Mouse (Mus musculus): ENCODE data around the gene Samd9l. TPM values are rescaled to one million over a fixed set of nuclear protein-coding genes. Genes with fewer than 3 reads are reported as not detected.
"Not testable (repeated sequence)": the region's sequence is repeated elsewhere in the genome, so short reads cannot be mapped to it uniquely, and the experiment has no call there.

Gene Samd9l
- 3.8 and 4.5 TPM in 2 replicates for polyA plus RNA-seq (2015; fragmentation: Nextera tagmentation; extraction: Ambion mirVana)

DNA sequence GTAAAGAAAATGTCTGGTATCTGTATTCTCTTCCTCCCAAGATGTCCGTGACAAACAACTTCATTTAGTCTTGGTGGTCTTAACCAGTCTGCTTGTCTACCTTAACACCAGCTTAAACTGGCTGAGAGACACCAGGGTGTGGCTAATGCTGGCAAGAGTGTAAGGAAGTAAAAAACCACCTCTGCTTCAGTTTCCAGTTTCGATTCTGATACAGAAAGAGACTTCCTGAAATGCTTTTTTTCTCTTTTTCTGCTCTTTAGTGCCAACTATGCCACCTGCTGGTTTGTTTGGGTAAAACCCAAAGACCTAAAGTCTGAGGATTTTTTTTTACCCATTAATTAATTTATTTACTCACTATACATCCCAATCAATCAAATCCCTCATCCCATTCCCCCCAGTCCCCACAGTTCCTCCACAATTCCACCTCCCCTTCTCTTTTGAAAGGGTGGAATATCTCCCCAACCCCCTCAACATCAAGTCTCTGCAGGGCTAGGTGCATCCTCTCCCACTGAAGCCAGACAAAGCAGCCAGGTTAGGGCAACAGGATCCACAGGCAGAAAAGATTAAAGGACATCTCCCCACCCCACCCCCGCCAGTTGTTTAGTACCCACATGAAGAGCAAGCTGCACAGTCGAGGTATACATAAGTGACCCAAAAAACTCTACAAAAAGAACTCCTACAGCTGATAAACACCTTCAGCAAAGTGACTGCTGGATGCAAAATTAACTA lies at the start of gene Samd9l:
Gene Samd9l (minus strand): TSS at position 233 of the 729 bp plus-strand sequence.
- Histone ChIP-seq H3K4me3 (ENCODE audit: low read depth, low read length) (peak within 1 kb of the TSS; percentile 52), H3K4me2 (ENCODE audit: low read depth, low read length) (peak within 1 kb of the TSS; percentile 57), H3K9ac (replicated peaks) (peak within 1 kb of the TSS; percentile 56), H3K27ac (ENCODE audit: low read depth) (peak within 1 kb of the TSS; percentile 44; the same call in 1 of the 2 replicates)
- H3K27me3 ChIP-seq (ENCODE audit: insufficient read depth, low read length); H3K4me1 ChIP-seq (ENCODE audit: insufficient read depth); H3K9me3 ChIP-seq (ENCODE audit: low read length); H3K36me3 ChIP-seq (replicated peaks; ENCODE audit: insufficient read depth, low read length): not testable (repeated sequence)
- 15% methylated on average over 4 of the region's 4 CpGs for WGBS (ENCODE audit: insufficient replicate concordance)
- TF ChIP-seq EP300 (IDR thresholded peaks at IDR 0.05; ENCODE audit: low read depth) (0 out of 2 replicates have a peak, but pooled peaks have one; percentile 1), CTCF (IDR thresholded peaks at IDR 0.05; ENCODE audit: low read depth) (peak; percentile 66)
- DNase-seq (peak; percentile 29), ATAC-seq (peak; percentile 88)

DNA sequence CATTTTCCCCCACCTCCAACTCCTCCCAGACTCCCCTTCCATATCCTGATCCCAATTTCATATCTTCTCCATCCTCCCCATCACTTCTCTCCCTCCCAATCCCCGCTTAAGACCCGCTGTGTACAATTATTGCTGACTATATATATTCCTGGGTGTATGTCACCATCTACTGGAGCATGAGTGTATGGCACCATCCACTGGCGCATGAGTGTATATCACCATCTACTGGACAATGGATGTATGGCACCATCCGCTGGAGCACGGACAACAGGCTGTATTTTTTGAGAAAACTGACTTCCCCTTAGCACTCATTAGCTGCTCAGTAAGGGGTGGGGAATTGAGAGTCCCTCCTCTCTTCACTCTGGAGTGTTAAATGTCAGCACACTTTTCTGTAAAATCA lies 48.0 kb upstream of the Samd9l start:
- H3K4me3 ChIP-seq (ENCODE audit: low read depth, low read length), result no peak overlapping the region
- H3K27ac ChIP-seq (ENCODE audit: low read depth), result no peak overlapping the region
- no peak overlapping the region for H3K9ac ChIP-seq (replicated peaks)
- H3K4me1 ChIP-seq (ENCODE audit: insufficient read depth), result no peaks in the 10 kb centered on the region
- no peaks in the 10 kb centered on the region for H3K27me3 ChIP-seq (ENCODE audit: insufficient read depth, low read length)
- H3K4me2 ChIP-seq (ENCODE audit: low read depth, low read length), result no peak overlapping the region
- TF ChIP-seq EP300 (IDR thresholded peaks at IDR 0.05; ENCODE audit: low read depth) (no peak), CTCF (IDR thresholded peaks at IDR 0.05; ENCODE audit: low read depth) (peak; percentile 100)
- 4% methylated on average over 5 of the region's 5 CpGs for WGBS (ENCODE audit: insufficient replicate concordance)
- peak; percentile 68 for DNase-seq
- no peaks in the 10 kb centered on the region for H3K9me3 ChIP-seq (ENCODE audit: low read length)
- peak; percentile 90 for ATAC-seq
- no peaks in the 10 kb centered on the region for H3K36me3 ChIP-seq (replicated peaks; ENCODE audit: insufficient read depth, low read length)

DNA sequence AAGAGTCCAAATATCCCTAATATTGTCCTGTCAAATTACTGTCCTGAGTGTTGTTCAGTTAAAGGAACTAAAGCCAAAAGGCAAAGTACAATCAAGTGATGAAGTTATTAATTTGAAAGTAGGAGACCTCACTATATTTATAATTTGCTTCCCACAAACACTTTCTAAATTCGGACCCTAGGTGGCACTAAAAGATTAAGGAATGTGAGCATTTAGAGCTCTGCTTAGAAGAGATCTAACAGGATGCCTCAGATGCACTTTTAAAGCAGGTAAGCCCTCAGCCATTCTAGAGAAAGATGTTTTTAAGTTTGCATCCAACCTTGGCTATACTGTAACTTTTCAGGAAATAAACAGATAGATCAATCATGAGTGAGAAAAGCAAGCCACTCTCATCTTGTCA lies 44.5 kb upstream of the Samd9l start:
- no peaks in the 10 kb centered on the region for H3K27me3 ChIP-seq (ENCODE audit: insufficient read depth, low read length)
- no peaks in the 10 kb centered on the region for H3K9me3 ChIP-seq (ENCODE audit: low read length)
- H3K4me2 ChIP-seq (ENCODE audit: low read depth, low read length), result no peak overlapping the region
- no peak overlapping the region for H3K4me3 ChIP-seq (ENCODE audit: low read depth, low read length)
- TF ChIP-seq EP300 (IDR thresholded peaks at IDR 0.05; ENCODE audit: low read depth) (no peak), CTCF (IDR thresholded peaks at IDR 0.05; ENCODE audit: low read depth) (0 out of 2 replicates have a peak, but pooled peaks have one; percentile 3)
- no peak for DNase-seq
- no peak for ATAC-seq
- H3K27ac ChIP-seq (ENCODE audit: low read depth), result no peak overlapping the region
- 15% methylated on average over 1 of the region's 1 CpGs for WGBS (ENCODE audit: insufficient replicate concordance)
- no peak overlapping the region for H3K9ac ChIP-seq (replicated peaks)
- H3K36me3 ChIP-seq (replicated peaks; ENCODE audit: insufficient read depth, low read length), result no peaks in the 10 kb centered on the region
- no peaks in the 10 kb centered on the region for H3K4me1 ChIP-seq (ENCODE audit: insufficient read depth)

DNA sequence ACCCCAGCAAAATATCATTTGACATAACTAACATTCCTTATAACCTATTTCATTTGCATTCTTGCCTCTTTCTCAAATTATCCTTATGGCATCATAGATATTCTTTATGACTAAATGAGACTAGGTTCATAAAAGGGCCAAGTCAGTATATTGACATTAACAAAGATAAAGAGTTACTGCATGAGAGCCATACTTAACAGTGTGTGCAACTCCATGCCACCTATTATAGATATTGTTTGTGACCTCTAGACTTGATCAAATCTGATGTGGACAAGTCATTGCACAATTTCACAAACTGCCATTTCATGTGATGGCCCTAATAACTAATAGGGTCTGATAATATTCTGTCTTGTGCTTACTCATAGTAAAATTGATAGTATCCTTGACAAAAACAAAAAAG lies 36.7 kb upstream of the Samd9l start:
- peaks cover 2% of the 10 kb centered on the region; the same call in 1 of the 2 replicates for H3K9me3 ChIP-seq (ENCODE audit: low read length)
- no peak overlapping the region for H3K9ac ChIP-seq (replicated peaks)
- no peaks in the 10 kb centered on the region for H3K36me3 ChIP-seq (replicated peaks; ENCODE audit: insufficient read depth, low read length)
- no peak overlapping the region for H3K27ac ChIP-seq (ENCODE audit: low read depth)
- H3K4me1 ChIP-seq (ENCODE audit: insufficient read depth), result no peaks in the 10 kb centered on the region
- no peaks in the 10 kb centered on the region for H3K27me3 ChIP-seq (ENCODE audit: insufficient read depth, low read length)
- DNase-seq (no peak), ATAC-seq (no peak)
- no peak overlapping the region for H3K4me2 ChIP-seq (ENCODE audit: low read depth, low read length)
- TF ChIP-seq EP300 (IDR thresholded peaks at IDR 0.05; ENCODE audit: low read depth), result no peak
- TF ChIP-seq CTCF (IDR thresholded peaks at IDR 0.05; ENCODE audit: low read depth), result no peak
- no peak overlapping the region for H3K4me3 ChIP-seq (ENCODE audit: low read depth, low read length)

DNA sequence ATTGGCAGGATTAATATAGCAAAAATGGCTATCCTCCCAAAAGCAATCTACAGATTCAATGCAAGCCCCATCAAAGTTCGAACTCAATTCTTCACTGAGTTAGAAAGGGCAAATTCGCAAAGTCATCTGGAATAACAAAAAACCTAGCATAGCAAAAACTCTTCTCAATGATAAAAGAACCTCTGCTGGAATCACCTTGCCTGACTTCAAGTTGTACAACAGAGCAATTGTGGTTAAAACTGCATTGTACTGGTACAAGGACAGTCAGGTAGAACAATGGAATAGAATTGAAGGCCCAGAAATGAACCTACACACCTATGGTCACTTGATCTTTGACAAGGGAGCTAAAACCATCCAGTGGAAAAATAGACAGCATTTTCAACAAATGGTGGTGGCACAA lies 31.6 kb upstream of the Samd9l start:
- not testable (repeated sequence) for DNase-seq; H3K27ac ChIP-seq (ENCODE audit: low read depth); H3K9ac ChIP-seq (replicated peaks); ATAC-seq; H3K4me2 ChIP-seq (ENCODE audit: low read depth, low read length); H3K9me3 ChIP-seq (ENCODE audit: low read length); H3K27me3 ChIP-seq (ENCODE audit: insufficient read depth, low read length); H3K4me1 ChIP-seq (ENCODE audit: insufficient read depth); H3K4me3 ChIP-seq (ENCODE audit: low read depth, low read length); H3K36me3 ChIP-seq (replicated peaks; ENCODE audit: insufficient read depth, low read length)
- 79% methylated on average over 2 of the region's 2 CpGs for WGBS (ENCODE audit: insufficient replicate concordance)

DNA sequence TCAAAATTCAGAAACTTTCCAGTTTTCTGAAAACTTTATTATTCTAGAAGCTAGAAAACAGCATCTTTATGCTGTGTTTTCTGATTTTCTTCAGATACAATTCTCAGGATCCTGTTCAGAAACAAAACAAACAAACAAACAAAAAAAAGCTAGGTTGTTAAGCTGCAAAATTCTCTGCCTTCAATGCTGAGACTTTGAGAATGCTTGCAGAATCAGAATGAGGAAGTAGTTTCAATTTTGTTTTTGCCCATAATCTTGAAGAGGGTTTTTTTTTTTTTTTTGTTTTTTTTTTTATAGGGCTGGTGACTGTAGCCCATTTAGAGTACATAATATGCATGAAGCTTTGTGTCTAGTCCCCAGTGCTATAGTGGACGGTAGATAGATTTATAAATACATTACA lies 27.7 kb upstream of the Samd9l start:
- no peak overlapping the region for H3K4me2 ChIP-seq (ENCODE audit: low read depth, low read length)
- no peak overlapping the region for H3K27ac ChIP-seq (ENCODE audit: low read depth)
- 48% methylated on average over 1 of the region's 1 CpGs for WGBS (ENCODE audit: insufficient replicate concordance)

DNA sequence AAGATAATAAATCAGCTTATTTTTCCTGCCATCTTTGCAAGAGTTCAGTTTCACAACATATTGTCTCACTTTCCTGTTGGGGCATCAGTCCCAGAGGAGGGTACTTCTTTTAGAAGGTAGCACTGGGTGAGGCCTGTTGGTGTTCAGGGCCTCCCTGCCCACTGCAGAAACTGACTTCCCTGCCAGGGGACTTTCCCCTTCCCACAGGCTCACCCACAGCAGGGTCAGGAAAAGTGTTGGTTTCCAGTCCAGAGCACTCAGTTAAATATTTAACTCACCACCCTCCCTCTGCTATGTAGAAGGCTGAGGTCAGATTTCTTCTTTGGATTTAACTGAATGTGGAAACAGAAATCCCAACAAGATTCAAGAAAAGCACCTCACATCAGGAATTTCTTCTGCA lies 26.0 kb upstream of the Samd9l start:
- not testable (repeated sequence) for H3K4me1 ChIP-seq (ENCODE audit: insufficient read depth); H3K4me2 ChIP-seq (ENCODE audit: low read depth, low read length); H3K27me3 ChIP-seq (ENCODE audit: insufficient read depth, low read length); H3K9me3 ChIP-seq (ENCODE audit: low read length); H3K36me3 ChIP-seq (replicated peaks; ENCODE audit: insufficient read depth, low read length); H3K9ac ChIP-seq (replicated peaks); H3K4me3 ChIP-seq (ENCODE audit: low read depth, low read length); H3K27ac ChIP-seq (ENCODE audit: low read depth); DNase-seq
- peak; percentile 58 for ATAC-seq

More for the DNA sequence above, 27.7 kb upstream of the Samd9l start:
- H3K27me3 ChIP-seq (ENCODE audit: insufficient read depth, low read length), result no peaks in the 10 kb centered on the region
- no peaks in the 10 kb centered on the region for H3K4me1 ChIP-seq (ENCODE audit: insufficient read depth)
- H3K9me3 ChIP-seq (ENCODE audit: low read length), result no peaks in the 10 kb centered on the region
- TF ChIP-seq CTCF (IDR thresholded peaks at IDR 0.05; ENCODE audit: low read depth) (no peak), EP300 (IDR thresholded peaks at IDR 0.05; ENCODE audit: low read depth) (no peak)
- H3K9ac ChIP-seq (replicated peaks), result no peak overlapping the region
- H3K4me3 ChIP-seq (ENCODE audit: low read depth, low read length), result no peak overlapping the region
- H3K36me3 ChIP-seq (replicated peaks; ENCODE audit: insufficient read depth, low read length), result no peaks in the 10 kb centered on the region
- DNase-seq (no peak), ATAC-seq (no peak)

DNA sequence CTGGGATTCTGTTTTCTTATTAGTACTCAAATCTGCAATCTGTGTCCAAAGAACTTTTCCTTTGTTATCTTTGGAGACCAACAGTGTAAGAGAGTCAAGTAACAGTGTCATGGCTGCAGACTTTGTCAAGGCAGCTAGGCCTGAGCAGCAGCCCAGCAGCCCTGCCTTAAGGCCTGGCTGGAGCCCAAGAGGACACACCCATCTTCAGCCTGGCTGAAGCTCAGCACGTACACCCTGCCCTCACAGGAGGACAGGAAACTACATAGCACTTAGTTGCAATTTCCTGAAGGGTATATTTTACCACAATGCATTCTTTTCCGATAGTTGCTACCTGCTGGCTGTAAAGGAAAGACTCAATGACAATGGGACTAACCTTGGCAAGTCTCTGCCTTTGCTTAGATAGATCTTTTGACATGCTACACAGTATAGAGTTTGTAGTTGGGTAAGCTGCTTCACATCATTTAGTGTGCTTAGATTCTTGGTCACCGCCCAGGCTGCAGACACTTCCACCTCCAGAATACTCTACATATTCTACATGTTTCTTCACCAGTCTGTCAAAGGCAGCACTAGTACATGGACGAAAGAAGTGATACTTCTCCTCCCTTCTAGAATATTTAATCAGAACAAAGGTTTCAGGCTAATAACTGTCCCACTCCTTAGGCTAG lies 25.4 kb upstream of the Samd9l start:
- 0% methylated on average over 1 of the region's 4 CpGs for WGBS (ENCODE audit: insufficient replicate concordance)

DNA sequence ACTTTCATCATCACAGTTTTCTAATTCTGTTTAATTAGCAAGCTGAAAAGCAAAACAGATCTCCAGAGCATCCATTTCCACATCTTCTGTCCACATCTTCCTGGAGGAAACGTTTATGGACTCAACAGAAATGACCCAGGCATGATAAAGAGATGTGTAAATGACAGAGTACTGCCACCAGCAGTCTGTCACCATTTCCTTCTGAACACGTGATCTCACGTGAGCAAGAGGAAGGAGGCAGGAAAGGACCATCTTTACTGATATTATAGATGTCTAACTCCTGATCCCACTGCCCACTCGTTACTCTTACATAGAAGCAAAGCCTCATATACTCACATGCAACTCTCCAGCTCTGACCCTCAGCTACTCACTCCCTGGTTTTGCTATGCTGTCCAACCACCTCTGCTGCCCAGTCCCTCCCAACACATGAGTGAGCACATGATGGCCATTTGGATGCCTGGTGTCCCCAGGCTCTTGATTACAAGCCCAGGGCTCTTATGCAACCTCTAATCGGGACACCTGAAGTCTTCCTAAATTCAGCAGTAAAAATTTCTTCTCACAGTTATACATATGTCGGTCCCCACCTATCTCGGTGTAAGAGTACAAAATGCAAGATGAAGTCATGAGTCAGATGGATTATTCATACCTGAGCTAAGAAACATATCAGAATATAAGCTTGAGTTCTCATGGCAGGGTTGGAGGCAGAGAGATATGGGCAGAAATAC lies 2.0 kb downstream of the Samd9l start:
- DNase-seq; H3K36me3 ChIP-seq (replicated peaks; ENCODE audit: insufficient read depth, low read length); H3K27me3 ChIP-seq (ENCODE audit: insufficient read depth, low read length); H3K9me3 ChIP-seq (ENCODE audit: low read length); ATAC-seq; H3K4me1 ChIP-seq (ENCODE audit: insufficient read depth): not testable (repeated sequence)
- Histone ChIP-seq H3K27ac (ENCODE audit: low read depth) (peak overlapping the region; percentile 25; the same call in 1 of the 2 replicates), H3K4me2 (ENCODE audit: low read depth, low read length) (peak overlapping the region; percentile 57), H3K9ac (replicated peaks) (peak overlapping the region; percentile 56), H3K4me3 (ENCODE audit: low read depth, low read length) (peak overlapping the region; percentile 52)
- WGBS (ENCODE audit: insufficient replicate concordance), result 56% methylated on average over 5 of the region's 7 CpGs

More for the DNA sequence above, 25.4 kb upstream of the Samd9l start:
- H3K36me3 ChIP-seq (replicated peaks; ENCODE audit: insufficient read depth, low read length); H3K27me3 ChIP-seq (ENCODE audit: insufficient read depth, low read length); H3K9ac ChIP-seq (replicated peaks); DNase-seq; H3K27ac ChIP-seq (ENCODE audit: low read depth); H3K9me3 ChIP-seq (ENCODE audit: low read length); H3K4me1 ChIP-seq (ENCODE audit: insufficient read depth); H3K4me2 ChIP-seq (ENCODE audit: low read depth, low read length); H3K4me3 ChIP-seq (ENCODE audit: low read depth, low read length): not testable (repeated sequence)
- ATAC-seq, result peak; percentile 62
